Mouse (Mus musculus) kidney, postnatal 0 days (tissue): ENCODE results near the gene Nmur2. TPM values are rescaled to one million over a fixed set of nuclear protein-coding genes. Genes with fewer than 3 reads are reported as not detected.
A peak's percentile ranks its signal among the peaks of the same experiment; 100 is the strongest.

ENCODE experiments used
- ATAC-seq: fragments of 200-750 bp; cut with Nextera tagmentation; replicated peaks from 2 replicates; pipeline ENCODE4 v1.8.0; 2017; ENCODE audit warnings: low read depth, moderate number of reproducible peaks, moderate TSS enrichment, moderate library complexity; ENCODE audit not compliant: low FRiP score
- DNase-seq: peaks from one replicate; pipeline ENCODE4 v3.0.0-alpha.2; 2016; ENCODE audit warnings: low spot score
- H3K27ac ChIP-seq: fragments of 300-500 bp; sonication (generic); 2 replicates; pipeline ENCODE4 v1.5.1; 2014; ENCODE audit warnings: mild to moderate bottlenecking
- H3K27me3 ChIP-seq: fragments of 300-500 bp; sonication (generic); 2 replicates; pipeline ENCODE4 v1.6.1; 2014; ENCODE audit warnings: low read length, mixed read lengths; ENCODE audit not compliant: insufficient read depth
- H3K36me3 ChIP-seq: fragments of 300-500 bp; sonication (generic); 2 replicates; pipeline ENCODE4 v1.6.1; 2014; ENCODE audit warnings: low read length, mixed read lengths; ENCODE audit not compliant: insufficient read depth
- H3K4me1 ChIP-seq: fragments of 300-500 bp; sonication (generic); replicated peaks from 2 replicates; pipeline ENCODE4 v1.6.1; 2014; ENCODE audit warnings: antibody characterized with exemption, low read length, mixed read lengths; ENCODE audit not compliant: insufficient read depth
- H3K4me2 ChIP-seq: fragments of 300-500 bp; sonication (generic); 2 replicates; pipeline ENCODE4 v1.6.1; 2014; ENCODE audit warnings: mild to moderate bottlenecking, low read length, moderate library complexity, mixed read lengths
- H3K4me3 ChIP-seq: fragments of 300-500 bp; sonication (generic); replicated peaks from 2 replicates; pipeline ENCODE4 v1.5.1; 2014; ENCODE audit warnings: low read depth, low read length
- H3K9ac ChIP-seq: fragments of 300-500 bp; sonication (generic); 2 replicates; pipeline ENCODE4 v1.6.1; 2014; ENCODE audit warnings: low read depth, low read length
- H3K9me3 ChIP-seq: fragments of 300-500 bp; sonication (generic); replicated peaks from 2 replicates; pipeline ENCODE4 v1.6.1; 2016; ENCODE audit warnings: low read length, inconsistent platforms, mixed read lengths
- CTCF ChIP-seq: IDR thresholded peaks from 2 replicates; pipeline ENCODE4 v1.5.1; 2016; ENCODE audit warnings: antibody characterized with exemption, low read depth, mild to moderate bottlenecking, moderate library complexity
- WGBS: fragments of 180-500 bp; shearing (Covaris S2); extraction: QIAGEN DNeasy Blood & Tissue Kit; methylation state at CpG from one replicate; pipeline ENCODE4 v1.1.7; 2014; 5-methylcytosine and 5-hydroxymethylcytosine counted together
- polyA plus RNA-seq: library from polyadenylated mRNA; unstranded; fragments of >200 nt; fragmentation: Nextera tagmentation; extraction: Ambion mirVana; gene quantifications from 2 replicates; pipeline ENCODE4 v1.2.1, GENCODE M21; 2015

Nmur2 gene
- polyA plus RNA-seq, 1 experiment from 2014 or later = not detected

- Histone ChIP-seq H3K27me3 (no peaks in the 10 kb centered on the region), H3K9me3 (no peaks in the 10 kb centered on the region), H3K4me3 (no peak overlapping the region), H3K4me2 (no peak overlapping the region), H3K36me3 (no peaks in the 10 kb centered on the region), H3K9ac (no peak overlapping the region), H3K27ac (no peak overlapping the region), H3K4me1 (no peaks in the 10 kb centered on the region)
- WGBS = 70% methylated on average over 7 of the region's 7 CpGs
- ATAC-seq (no peak), DNase-seq (no peak)
- no peak for TF ChIP-seq CTCF
Observed at GRCm38 (mm10) chr11:56054439-56054838, 13.6 kb upstream of the Nmur2 start.

GRCm38 (mm10) chr11:56026854-56027253 is 14.0 kb downstream of the Nmur2 start:
- no peak overlapping the region for H3K4me2 ChIP-seq
- TF ChIP-seq CTCF = no peak
- no peaks in the 10 kb centered on the region for H3K4me1 ChIP-seq
- H3K4me3 ChIP-seq = no peak overlapping the region
- no peak for DNase-seq
- no peak overlapping the region for H3K9ac ChIP-seq
- no peak for ATAC-seq
- no peaks in the 10 kb centered on the region for H3K9me3 ChIP-seq
- no peaks in the 10 kb centered on the region for H3K27me3 ChIP-seq
- H3K36me3 ChIP-seq = no peaks in the 10 kb centered on the region
- H3K27ac ChIP-seq = no peak overlapping the region
- WGBS = 87% methylated on average over 10 of the region's 10 CpGs

GRCm38 (mm10) chr11:56025746-56026570 is 14.9 kb downstream of the Nmur2 start:
- H3K4me1 ChIP-seq = no peaks in the 10 kb centered on the region
- no peaks in the 10 kb centered on the region for H3K36me3 ChIP-seq
- no peaks in the 10 kb centered on the region for H3K27me3 ChIP-seq
- H3K4me3 ChIP-seq = no peak overlapping the region
- no peak for TF ChIP-seq CTCF
- DNase-seq (no peak), ATAC-seq (no peak)
- no peaks in the 10 kb centered on the region for H3K9me3 ChIP-seq
- WGBS = 73% methylated on average over 10 of the region's 10 CpGs
- H3K4me2 ChIP-seq = no peak overlapping the region
- no peak overlapping the region for H3K27ac ChIP-seq
- H3K9ac ChIP-seq = no peak overlapping the region

- H3K4me3 ChIP-seq = no peak overlapping the region
- no peak overlapping the region for H3K9ac ChIP-seq
- TF ChIP-seq CTCF = peak; percentile 56
- no peaks in the 10 kb centered on the region for H3K27me3 ChIP-seq
- DNase-seq = peak; percentile 40
- H3K27ac ChIP-seq = no peak overlapping the region
- H3K9me3 ChIP-seq = no peaks in the 10 kb centered on the region
- ATAC-seq = no peak
- H3K4me2 ChIP-seq = no peak overlapping the region
- H3K36me3 ChIP-seq = no peaks in the 10 kb centered on the region
- H3K4me1 ChIP-seq = no peaks in the 10 kb centered on the region
- 36% methylated on average over 9 of the region's 9 CpGs for WGBS
Observed at GRCm38 (mm10) chr11:56013510-56014057, 27.2 kb downstream of the Nmur2 start.

GRCm38 (mm10) chr11:56012396-56012795 is 28.4 kb downstream of the Nmur2 start:
- no peaks in the 10 kb centered on the region for H3K27me3 ChIP-seq
- WGBS = 69% methylated on average over 2 of the region's 2 CpGs
- ATAC-seq (no peak), DNase-seq (no peak)
- H3K4me1 ChIP-seq = no peaks in the 10 kb centered on the region
- no peaks in the 10 kb centered on the region for H3K36me3 ChIP-seq
- H3K9ac ChIP-seq = no peak overlapping the region
- no peak for TF ChIP-seq CTCF
- H3K27ac ChIP-seq = no peak overlapping the region
- no peaks in the 10 kb centered on the region for H3K9me3 ChIP-seq
- no peak overlapping the region for H3K4me2 ChIP-seq
- H3K4me3 ChIP-seq = no peak overlapping the region

GRCm38 (mm10) chr11:56008277-56008676 is 32.5 kb downstream of the Nmur2 start:
- DNase-seq (no peak), ATAC-seq (no peak)
- no peak overlapping the region for H3K9ac ChIP-seq
- H3K36me3 ChIP-seq = no peaks in the 10 kb centered on the region
- no peaks in the 10 kb centered on the region for H3K9me3 ChIP-seq
- no peaks in the 10 kb centered on the region for H3K4me1 ChIP-seq
- no peak overlapping the region for H3K27ac ChIP-seq
- no peak overlapping the region for H3K4me2 ChIP-seq
- WGBS = 38% methylated on average over 3 of the region's 3 CpGs
- no peak for TF ChIP-seq CTCF
- H3K27me3 ChIP-seq = no peaks in the 10 kb centered on the region
- no peak overlapping the region for H3K4me3 ChIP-seq
